Mouse (Mus musculus) embryonic fibroblast, embryonic 13.5 days (primary cell): Measurements from ENCODE around the gene Tmem184b. TPM values are rescaled to one million over a fixed set of nuclear protein-coding genes. Genes with fewer than 3 reads are reported as not detected.

Source experiments
- H3K27ac ChIP-seq: 2 replicates; pipeline ENCODE4 v1.5.1; 2012; ENCODE audit warnings: low read length, control low read depth, inconsistent platforms; ENCODE audit not compliant: insufficient read depth
- H3K4me1 ChIP-seq: 2 replicates; pipeline ENCODE4 v1.6.1; 2011; ENCODE audit warnings: low read length; ENCODE audit not compliant: control insufficient read depth, insufficient read depth
- H3K4me3 ChIP-seq: 2 replicates; pipeline ENCODE4 v1.5.1; 2011; ENCODE audit warnings: mild to moderate bottlenecking, control low read depth, low read length; ENCODE audit not compliant: insufficient read depth
- CTCF ChIP-seq: IDR thresholded peaks from 2 replicates; pipeline ENCODE4 v1.5.1; 2011; ENCODE audit warnings: mild to moderate bottlenecking, control low read depth, low read length, moderate library complexity, borderline replicate concordance; ENCODE audit not compliant: insufficient read depth
- POLR2A ChIP-seq: IDR thresholded peaks from 2 replicates; pipeline ENCODE4 v1.6.1; 2011; ENCODE audit warnings: low read depth, mild to moderate bottlenecking, control low read depth, low read length, moderate library complexity
- polyA plus RNA-seq: library from polyadenylated mRNA; stranded (reverse); fragments of >200 nt; gene quantifications from 2 replicates; pipeline ENCODE4 v1.2.4, GENCODE M21; 2011; ENCODE audit warnings: low read depth; ENCODE audit not compliant: missing spikeins, insufficient read length

Gene Tmem184b
- polyA plus RNA-seq, 1 experiment = 82.2 TPM

- TF ChIP-seq POLR2A (no peak), CTCF (no peak)
- Histone ChIP-seq H3K4me3 (peak overlapping the region; percentile 79), H3K4me1 (peaks cover 5% of the 10 kb centered on the region), H3K27ac (no peak overlapping the region)
Measured at GRCm38 (mm10) chr15:79348651-79349050, 54.7 kb downstream of the Tmem184b start.

- peak overlapping the region; percentile 76 for H3K27ac ChIP-seq
- H3K4me1 ChIP-seq = peaks cover 5% of the 10 kb centered on the region
- H3K4me3 ChIP-seq = peak overlapping the region; percentile 79
- TF ChIP-seq CTCF (no peak), POLR2A (no peak)
Measured at GRCm38 (mm10) chr15:79347845-79348506, 55.4 kb downstream of the Tmem184b start.

- peak overlapping the region; percentile 76 for H3K27ac ChIP-seq
- H3K4me1 ChIP-seq = peaks cover 5% of the 10 kb centered on the region
- H3K4me3 ChIP-seq = peak overlapping the region; percentile 79
- peak; percentile 54 for TF ChIP-seq POLR2A
- no peak for TF ChIP-seq CTCF
Measured at GRCm38 (mm10) chr15:79347165-79347844, 56.1 kb downstream of the Tmem184b start.

- peaks cover 5% of the 10 kb centered on the region for H3K4me1 ChIP-seq
- peak within 1 kb of the TSS; percentile 79 for H3K4me3 ChIP-seq
- TF ChIP-seq CTCF (no peak), POLR2A (no peak)
- H3K27ac ChIP-seq = peak within 1 kb of the TSS; percentile 76
Measured at GRCm38 (mm10) chr15:79346051-79346793, 57.1 kb downstream of the Tmem184b start, which contains the start of gene Maff. Gene Maff (plus strand): TSS chr15:79346621.

GRCm38 (mm10) chr15:79344627-79345026 is 58.7 kb downstream of the Tmem184b start:
- Histone ChIP-seq H3K4me1 (peaks cover 2% of the 10 kb centered on the region), H3K4me3 (no peak overlapping the region), H3K27ac (no peak overlapping the region)
- TF ChIP-seq POLR2A (no peak), CTCF (no peak)

- Histone ChIP-seq H3K27ac (no peak overlapping the region), H3K4me1 (peaks cover 2% of the 10 kb centered on the region), H3K4me3 (no peak overlapping the region)
- TF ChIP-seq CTCF = no peak
- no peak for TF ChIP-seq POLR2A
Measured at GRCm38 (mm10) chr15:79342641-79343337, 60.6 kb downstream of the Tmem184b start.

- H3K27ac ChIP-seq = no peak overlapping the region
- H3K4me3 ChIP-seq = no peak overlapping the region
- TF ChIP-seq POLR2A = no peak
- TF ChIP-seq CTCF = no peak
- no peaks in the 10 kb centered on the region for H3K4me1 ChIP-seq
Measured at GRCm38 (mm10) chr15:79338978-79339377, 64.4 kb downstream of the Tmem184b start.

GRCm38 (mm10) chr15:79335061-79335655 is 68.2 kb downstream of the Tmem184b start:
- H3K4me3 ChIP-seq = no peak overlapping the region
- H3K27ac ChIP-seq = no peak overlapping the region
- TF ChIP-seq POLR2A (no peak), CTCF (no peak)
- 0 out of 2 replicates have a peak, but pooled peaks cover 2% of the 10 kb centered on the region for H3K4me1 ChIP-seq

GRCm38 (mm10) chr15:79333409-79333808 is 70.0 kb downstream of the Tmem184b start:
- no peak overlapping the region for H3K27ac ChIP-seq
- no peak for TF ChIP-seq POLR2A
- TF ChIP-seq CTCF = no peak

More at GRCm38 (mm10) chr15:79333409-79333808, 70.0 kb downstream of the Tmem184b start:
- Histone ChIP-seq H3K4me1 (0 out of 2 replicates have a peak, but pooled peaks cover 2% of the 10 kb centered on the region), H3K4me3 (no peak overlapping the region)
